Mouse (Mus musculus): Measurements from ENCODE around the gene Anapc15-ps.

Gene Anapc15-ps

DNA sequence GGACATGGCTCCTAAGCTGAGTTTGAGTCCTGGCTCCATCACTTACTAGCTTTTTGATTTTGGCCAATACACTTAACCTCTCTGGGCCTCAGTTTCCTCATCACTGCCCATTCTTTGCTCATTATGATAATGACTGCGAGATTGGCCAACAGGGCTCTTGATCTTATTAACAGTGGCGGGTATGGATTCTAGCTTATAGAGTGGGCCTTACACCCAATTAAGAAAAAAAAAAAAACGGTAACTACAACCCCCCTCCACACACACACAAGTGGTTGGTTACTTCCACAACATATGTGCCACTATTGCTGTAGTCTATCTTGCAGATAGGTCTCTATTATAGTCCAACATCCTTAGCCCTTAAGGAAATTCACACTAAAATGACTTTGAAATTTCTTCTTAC is at the start of gene Anapc15-ps:
Gene Anapc15-ps (minus strand): TSS at position 101 of the 400 bp plus-strand sequence.
- no peak for DNase-seq (ENCODE audit: low spot score in 2 of 2)

DNA sequence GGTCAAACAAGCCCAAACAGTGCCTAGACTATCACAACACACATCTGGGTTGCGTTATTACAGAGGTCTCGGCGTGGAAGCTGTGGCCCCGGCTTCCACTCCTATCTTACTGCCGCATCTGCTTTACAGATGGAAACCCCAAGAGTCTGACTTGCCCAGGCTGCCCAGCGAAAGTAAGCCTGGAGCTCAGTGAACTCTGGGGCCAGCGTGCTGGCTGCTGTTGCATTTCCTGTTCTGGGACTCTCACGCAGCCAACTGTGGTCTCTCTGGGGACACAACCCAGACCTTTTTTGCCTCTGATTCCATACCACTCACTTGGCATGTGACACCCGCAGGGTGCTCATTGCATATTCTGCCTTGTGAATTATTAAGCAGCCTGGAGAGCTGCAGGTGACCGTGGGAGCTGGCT is 49.0 kb upstream of the Anapc15-ps start:
- no peak for DNase-seq (ENCODE audit: low spot score in 2 of 2)

DNA sequence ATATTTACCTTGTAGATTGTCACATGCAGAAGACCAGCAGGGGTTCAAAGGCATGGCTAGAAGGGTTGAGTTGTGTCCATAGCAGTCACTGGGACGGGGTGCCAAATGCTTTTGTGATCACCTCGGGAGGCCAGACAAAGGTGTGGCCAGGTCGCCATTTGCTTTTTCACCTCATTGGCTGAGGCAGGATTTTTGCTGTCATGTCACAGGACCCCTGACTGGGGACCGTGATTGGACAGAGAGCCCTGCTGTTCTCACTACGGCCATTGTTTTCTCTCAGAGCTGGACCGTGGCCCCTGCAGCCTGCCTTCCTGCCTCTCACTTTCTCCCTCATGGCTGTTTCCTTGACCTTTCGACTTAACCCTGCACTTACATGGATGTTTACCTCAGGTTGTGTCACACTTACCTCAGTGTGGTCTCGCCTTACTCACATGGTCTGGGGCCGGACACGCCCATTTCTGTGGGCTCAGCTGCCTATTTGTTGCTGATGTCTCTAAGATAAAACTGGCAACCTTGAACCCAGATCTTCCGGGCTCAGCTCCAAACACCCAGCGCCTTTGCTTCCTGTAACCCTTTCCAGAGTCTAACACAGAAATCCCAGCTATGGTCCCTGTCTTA is 47.0 kb upstream of the Anapc15-ps start:
- no peak for DNase-seq (ENCODE audit: low spot score in 2 of 2)

DNA sequence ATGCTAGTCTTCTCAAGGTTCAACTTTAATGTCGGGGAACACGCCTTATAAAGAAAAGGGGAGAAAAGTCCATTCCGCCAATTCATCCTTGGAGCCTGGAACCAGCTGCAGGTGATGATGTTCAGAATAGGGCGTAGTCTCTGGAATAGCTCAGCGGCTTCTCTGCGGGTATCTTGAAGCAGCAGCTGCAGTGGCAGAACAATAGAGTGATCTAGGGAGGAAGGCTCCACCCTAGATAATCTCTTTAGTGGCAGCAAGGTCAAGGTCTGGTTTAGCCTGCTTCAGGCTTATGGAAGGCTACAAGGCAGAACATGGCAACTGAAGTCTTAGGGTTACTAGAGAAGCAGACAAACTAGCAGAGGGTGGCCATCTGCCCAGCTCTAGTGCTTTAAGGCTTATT is 46.2 kb upstream of the Anapc15-ps start:
- no peak for DNase-seq (ENCODE audit: low spot score in 2 of 2)

DNA sequence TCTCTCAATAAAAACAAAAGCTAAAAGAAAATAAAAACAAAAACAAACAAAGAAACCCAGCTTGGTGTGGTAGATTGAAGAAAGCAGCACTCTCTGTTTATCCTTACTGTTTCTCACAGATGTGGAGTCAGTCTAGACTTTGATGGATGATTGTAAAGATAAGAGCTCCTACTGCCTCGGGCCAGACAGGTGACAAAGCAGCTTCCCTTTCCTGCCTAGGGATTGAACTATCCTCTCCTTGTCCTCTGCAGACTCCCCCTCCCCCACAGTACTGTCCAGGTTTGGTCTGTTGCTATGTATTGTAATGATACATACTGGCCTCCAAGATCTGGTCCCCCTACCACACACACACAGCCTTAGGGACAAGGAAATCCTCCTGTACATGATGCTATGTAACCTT is 45.5 kb upstream of the Anapc15-ps start:
- DNase-seq (ENCODE audit: low spot score in 2 of 2), result no peak

- DNase-seq (ENCODE audit: low spot score in 2 of 2), result no peak
Observed at GRCm38 (mm10) chr10:95717106-95717680, 43.9 kb upstream of the Anapc15-ps start.

- DNase-seq (ENCODE audit: low spot score in 2 of 2), result no peak
Observed at GRCm38 (mm10) chr10:95715687-95716086, 42.4 kb upstream of the Anapc15-ps start.

GRCm38 (mm10) chr10:95712221-95712620 is 39.0 kb upstream of the Anapc15-ps start:
- no peak for DNase-seq (ENCODE audit: low spot score in 2 of 2)

DNA sequence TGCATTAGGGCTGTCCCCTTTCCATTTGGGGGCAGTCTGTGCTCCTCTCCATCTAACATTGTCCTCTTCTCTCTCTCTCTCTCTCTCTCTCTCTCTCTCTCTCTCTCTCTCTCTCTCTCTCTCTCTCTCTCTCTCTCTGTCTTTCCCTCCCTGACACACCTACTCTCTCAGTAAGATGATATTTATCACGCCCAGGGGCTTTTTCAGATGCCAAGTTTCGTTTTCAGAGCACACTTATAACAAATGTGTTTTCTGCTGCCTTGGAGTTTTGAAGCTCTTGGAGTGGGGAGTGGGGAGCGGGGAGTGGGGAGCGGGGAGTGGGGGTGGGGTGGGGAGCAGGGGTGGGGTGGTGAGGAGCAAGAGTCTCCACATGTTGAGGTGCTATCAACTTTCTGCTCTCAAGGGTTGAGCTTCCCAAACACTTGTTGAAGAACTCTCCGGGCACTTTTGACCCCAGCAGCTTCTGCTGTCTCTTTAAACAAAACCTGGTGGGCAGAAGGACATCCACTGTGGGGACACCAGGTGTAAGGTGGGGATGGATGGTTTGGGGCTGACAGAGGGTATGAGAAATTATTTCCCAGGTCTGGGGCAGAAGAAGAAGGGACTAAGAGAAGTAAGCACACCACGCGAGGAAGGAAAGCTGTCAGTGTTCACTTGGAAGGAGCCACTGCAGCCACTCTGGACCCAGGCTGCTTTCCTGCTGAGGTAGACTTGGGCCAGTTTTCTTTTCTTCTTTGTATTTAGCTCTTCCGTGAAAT is 36.8 kb upstream of the Anapc15-ps start:
- DNase-seq (ENCODE audit: low spot score in 2 of 2), result no peak

- DNase-seq (ENCODE audit: low spot score in 2 of 2), result no peak
Observed at GRCm38 (mm10) chr10:95709143-95709880, 36.1 kb upstream of the Anapc15-ps start.

DNA sequence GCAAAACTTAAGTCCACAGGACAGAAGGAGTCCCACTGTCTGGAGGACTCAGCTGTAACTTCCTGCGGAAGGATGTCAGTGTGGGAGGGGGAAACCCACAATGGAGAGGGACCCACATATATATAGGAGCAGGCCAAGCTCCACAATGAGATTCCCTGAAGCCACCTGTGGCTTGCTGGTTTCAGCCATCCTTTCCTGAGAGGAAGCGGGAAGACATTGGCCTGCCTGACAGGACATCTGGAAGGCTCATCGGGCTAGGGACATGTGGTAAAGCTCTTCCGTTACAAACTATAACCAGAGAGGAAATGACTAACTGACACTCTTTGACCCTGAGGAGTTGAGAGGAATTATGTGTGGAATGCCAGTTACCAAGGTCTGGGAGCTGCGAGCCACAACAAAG is 34.8 kb upstream of the Anapc15-ps start:
- DNase-seq (ENCODE audit: low spot score in 2 of 2), result no peak

DNA sequence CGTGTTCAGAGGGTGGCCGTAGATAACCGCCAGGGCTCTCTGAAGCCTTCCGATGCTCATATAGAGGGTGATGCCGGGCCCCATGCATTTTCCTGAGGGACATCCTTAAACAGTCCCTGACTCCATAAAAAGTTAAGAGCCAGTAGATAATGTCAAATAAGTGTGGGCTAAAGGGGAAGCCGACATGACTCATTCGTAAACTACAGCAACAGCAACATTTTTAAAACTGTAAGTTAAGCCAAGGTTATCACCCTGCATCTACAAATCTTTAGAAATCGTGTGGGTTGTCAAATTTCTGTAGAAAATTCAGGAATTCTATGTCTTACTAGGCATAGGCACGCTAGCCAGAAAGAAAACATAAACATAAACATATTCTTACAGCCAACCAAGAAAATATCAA is 33.6 kb upstream of the Anapc15-ps start:
- no peak for DNase-seq (ENCODE audit: low spot score in 2 of 2)

- no peak for DNase-seq (ENCODE audit: low spot score in 2 of 2)
Observed at GRCm38 (mm10) chr10:95705747-95706146, 32.5 kb upstream of the Anapc15-ps start.

DNA sequence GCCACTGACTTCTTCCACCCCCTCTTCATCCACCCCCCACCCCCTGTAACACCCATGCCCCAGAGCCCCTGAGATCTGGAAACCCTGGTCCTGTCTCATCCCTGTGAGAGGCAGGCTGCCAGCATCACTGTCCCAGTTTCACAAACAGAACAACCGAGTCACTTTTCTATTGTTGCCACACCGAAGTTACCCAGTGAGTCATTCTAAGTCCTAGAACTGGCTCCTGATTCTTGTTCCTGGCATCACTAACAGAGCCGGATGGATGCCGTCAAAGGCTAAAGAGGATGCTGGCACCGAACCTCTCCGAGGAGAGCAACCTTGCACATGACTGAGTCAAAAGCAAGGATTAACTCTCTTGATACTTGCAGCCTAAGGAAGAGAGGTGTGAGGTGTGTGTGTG is 31.6 kb upstream of the Anapc15-ps start:
- no peak for DNase-seq (ENCODE audit: low spot score in 2 of 2)

GRCm38 (mm10) chr10:95703730-95704129 is 30.5 kb upstream of the Anapc15-ps start:
- DNase-seq (ENCODE audit: low spot score in 2 of 2), result no peak

DNA sequence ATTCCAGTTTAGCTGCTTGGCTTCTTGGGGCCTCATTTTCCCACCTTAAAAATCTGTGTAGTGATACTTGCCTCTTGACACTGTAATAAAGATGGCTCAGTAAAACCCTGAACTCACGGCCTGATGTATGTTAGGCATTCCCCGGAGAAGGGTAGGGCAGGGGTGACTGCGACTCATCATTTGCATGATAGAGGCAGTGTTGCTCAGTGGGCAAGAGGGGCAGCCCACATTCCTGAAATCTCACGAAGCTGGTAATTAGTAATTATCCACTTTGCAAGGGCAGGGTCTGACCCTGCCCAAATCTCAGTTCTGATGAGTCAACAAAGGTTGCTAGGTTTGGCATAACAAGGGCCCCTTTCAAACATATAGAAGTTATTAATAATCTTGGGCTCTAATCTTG is 27.2 kb upstream of the Anapc15-ps start:
- no peak for DNase-seq (ENCODE audit: low spot score in 2 of 2)

DNA sequence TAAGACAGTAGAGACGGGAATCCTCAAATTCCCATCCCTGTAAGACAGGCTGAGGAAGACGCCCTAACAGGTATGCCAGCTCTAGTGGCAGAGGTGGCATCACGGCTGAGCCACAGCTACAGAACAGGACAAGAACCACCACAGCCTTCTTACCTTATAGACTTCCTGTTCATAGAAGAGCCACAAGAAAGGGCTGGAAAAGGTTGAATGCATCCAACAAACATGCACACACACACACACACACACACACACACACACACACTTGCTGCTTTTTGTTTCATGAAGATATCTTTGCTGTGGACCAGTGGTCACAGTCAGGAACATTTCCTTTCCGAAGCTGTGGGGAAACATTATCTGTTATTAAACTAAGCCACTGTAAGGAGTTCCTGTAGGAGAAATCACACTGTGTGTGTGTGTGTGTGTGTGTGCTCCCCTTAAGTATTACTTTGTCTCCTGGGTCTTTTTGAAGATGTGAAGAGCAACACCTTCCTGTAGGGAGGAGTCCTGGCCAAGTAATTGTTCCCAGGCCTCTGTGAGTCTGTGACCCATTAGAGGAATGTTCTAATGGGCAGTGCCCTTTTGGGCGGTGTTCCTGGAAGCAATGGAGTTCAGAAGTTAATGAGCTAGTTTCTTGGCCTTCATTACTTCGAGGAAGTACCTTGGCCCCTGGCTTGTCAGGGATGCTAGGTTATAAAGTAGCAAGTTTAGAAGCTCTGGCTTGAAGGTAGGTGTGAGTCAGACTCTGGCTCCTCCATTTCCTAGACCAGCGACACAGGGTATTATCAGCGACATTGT is 25.9 kb upstream of the Anapc15-ps start:
- DNase-seq (ENCODE audit: low spot score in 2 of 2), result no peak

- no peak for DNase-seq (ENCODE audit: low spot score in 2 of 2)
Observed at GRCm38 (mm10) chr10:95696253-95696641, 23.0 kb upstream of the Anapc15-ps start.

GRCm38 (mm10) chr10:95695603-95696252 is 22.5 kb upstream of the Anapc15-ps start:
- no peak for DNase-seq (ENCODE audit: low spot score in 2 of 2)

DNA sequence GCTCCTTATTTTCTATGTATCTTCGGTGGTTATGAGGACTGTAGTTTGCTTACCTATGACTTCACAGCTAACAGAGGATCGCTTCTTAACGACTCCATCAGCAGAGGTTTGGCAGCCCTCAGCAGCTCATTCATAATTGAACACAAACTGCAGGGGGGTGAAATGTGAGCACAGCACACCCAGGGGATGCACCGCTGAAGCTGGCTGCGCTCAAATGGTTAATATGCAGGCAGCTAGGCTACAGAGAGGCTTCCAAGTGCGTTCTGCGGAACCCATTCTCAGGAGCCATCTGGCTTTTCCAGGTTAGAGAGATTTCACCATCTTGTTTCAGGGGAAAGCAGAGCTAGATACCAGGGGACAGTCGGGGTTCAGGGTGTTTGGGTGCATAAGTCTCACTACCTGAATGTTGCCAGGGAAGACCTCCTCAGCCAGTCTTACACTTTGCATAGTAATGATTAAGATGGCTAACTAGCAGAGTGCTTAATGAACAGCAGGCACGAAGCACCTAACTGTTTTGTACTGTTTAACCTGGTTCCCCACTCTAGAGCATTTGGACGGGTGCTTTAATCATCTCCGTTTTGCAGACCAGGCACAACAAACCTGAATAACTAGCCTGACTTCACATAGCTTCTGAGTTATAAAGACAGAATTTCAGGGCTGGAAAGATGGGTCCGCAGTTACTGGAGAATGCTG is 21.5 kb upstream of the Anapc15-ps start:
- DNase-seq (ENCODE audit: low spot score in 2 of 2), result no peak

GRCm38 (mm10) chr10:95691347-95691746 is 18.1 kb upstream of the Anapc15-ps start:
- no peak for DNase-seq (ENCODE audit: low spot score in 2 of 2)
